Mouse (Mus musculus) spleen, adult 18-20 months (tissue): ENCODE data around the gene Slc39a7.
"Not testable (repeated sequence)": the region's sequence is repeated elsewhere in the genome, so short reads cannot be mapped to it uniquely, and the experiment has no call there.

Source experiments
- DNase-seq, 2 experiments: peaks; one replicate each; pipeline ENCODE4 v3.0.0; 2022; ENCODE audit warnings: mixed read lengths in 2 of 2

The Slc39a7 gene

DNA sequence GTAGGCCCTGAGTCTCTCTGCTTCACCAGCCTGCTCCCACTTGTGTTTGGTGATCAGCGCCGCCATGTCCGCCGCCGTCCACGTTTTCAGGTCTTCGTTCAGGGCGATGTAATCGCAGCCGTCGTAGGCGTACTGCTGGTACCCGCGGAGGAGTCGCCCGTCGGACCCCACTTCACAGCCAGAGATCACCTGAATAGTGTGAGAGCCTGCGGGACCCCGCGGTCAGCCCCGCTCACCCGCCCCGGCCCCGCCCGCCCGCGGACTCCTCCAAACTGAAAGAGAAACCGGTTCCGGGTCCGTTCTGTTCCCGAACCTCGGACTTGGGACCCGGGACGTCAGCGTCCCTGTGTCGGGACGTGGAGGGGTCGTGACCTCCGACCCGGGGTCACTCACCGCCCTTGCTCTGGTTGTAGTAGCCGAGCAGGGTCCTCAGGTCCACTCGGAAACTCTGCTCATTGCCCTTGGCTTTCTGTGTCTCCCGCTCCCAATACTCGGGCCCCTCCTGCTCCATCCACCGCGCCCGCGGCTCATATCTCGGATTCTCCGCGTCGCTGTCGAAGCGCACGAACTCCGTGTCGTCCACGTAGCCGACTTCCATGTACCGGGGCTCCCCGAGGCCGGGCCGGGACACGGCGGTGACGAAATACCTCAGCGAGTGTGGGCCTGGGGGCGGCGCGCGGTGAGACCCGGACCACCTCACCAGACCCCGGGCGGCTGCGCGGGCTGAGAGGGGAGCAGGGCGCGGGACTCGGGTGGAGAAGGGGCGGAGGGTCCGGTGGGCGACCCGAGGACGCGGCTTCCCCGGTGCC is 31.9 kb downstream of the Slc39a7 start:
- peak; percentile 18 to 37 for DNase-seq

DNA sequence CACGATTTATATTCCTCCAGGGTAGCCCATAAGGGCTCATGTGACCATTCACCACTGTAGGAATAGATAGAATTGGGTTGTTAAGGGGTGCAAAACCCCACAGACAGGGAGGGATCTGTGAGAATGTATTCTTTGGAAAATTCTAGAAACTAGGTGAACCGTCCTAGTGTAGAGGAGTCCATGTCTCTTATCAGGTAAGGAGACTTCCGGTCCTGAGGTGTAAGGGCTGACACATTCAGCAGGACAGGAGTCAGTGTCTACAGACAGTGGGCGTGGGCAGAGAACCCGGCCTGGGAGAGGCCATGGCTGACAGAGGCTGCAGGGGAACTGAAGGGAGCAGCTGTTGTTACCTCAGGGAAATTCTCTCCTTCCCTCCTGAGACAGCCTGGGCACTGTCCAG is 32.8 kb downstream of the Slc39a7 start:
- DNase-seq, result peak; percentile 19 to 22

DNA sequence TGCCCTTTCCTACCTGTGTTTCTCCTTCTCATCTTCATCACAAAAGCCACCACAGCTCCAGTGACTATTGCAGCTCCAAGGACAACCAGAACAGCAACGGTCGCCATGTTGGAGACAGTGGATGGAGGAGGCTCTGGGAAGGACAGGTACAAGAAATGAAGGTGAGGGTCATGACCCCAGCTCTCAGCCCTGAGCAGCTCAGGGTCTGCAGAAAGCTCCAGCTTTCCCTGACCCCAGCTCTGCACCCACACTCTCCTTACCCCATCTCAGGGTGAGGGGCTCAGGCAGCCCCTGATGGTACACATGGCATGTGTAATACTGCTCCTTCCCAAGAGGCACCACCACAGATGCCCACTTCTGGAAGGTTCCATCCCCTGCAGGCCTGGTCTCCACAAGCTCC is 34.5 kb downstream of the Slc39a7 start:
- DNase-seq, result not testable (repeated sequence)

DNA sequence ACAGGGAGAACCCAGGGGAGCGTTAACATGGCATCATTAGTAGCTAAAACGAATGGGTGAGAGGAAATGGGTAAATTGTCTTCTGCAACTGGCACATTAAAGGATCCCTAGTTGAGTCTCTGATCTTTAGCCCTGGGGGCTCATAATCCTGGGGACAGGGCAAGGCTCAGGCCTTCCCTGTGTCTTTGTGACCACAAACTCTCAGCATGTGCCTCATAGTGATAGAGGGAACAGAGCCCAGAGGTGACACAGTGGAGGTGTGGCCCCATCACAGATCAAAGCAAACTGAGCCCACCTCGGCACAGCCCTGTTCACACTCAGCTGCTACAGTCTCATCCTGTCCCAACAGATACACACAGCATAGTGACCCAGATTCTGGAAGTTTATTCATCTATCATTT is 35.8 kb downstream of the Slc39a7 start:
- no peak for DNase-seq

DNA sequence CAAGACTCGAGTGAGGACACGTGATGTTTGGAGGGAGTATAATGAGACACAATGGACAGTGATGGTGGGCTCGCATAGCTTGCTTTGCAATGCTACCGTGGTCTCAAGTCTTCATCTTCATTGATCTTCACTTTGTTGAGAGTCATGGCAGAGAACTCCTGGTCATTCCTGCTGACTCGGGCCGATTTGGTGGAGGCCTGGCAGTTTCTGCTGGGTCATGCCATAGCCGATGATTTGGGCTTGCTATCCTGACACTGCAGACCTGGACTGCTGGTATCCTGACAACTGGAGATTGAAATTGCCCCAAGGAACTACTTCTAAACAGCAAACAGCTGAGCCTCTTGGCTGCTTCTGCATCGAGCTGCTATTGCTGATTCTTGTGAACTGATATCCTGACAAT is 36.5 kb downstream of the Slc39a7 start:
- no peak for DNase-seq

DNA sequence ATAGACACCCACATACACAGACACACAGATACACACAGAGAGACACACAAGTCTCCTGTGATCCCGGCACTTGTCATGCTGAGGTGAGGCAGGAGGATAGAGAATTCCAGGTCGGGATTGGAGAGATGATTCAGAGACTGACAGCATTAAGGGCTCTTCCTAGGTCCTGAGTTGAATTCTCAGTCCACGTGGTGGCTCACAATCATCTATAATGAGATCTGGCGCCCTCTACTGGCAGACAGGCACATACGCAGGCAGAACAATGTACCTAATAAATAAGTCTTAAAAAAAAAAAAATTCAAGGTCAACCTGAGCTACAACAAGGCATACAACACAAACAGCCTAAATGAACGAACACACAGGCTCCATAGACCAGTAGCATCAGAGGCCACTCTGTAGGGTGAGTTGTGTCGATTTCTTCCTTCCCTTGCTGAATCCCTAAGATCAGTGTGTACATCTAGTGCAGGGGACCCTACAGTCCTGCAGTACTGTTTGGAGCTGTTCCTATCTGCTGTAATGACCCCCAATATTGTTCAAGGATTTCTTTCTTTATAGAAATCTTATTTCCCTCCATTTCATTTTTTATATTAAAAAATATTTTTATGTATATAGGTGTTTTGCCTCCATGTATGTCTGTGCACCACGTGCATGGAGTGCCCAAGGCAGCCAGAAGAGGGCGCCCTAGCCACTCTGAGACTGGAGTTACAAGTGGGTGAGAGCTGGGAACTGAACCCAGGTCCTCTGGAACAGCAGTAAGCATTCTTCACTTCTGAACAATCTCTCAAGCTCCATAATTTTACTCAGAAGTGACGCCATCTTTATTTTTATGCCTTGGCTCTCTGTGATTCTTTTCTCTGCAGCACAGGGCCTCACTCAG is 39.5 kb downstream of the Slc39a7 start:
- DNase-seq, result peak in 1 of 2 experiments; percentile 67

DNA sequence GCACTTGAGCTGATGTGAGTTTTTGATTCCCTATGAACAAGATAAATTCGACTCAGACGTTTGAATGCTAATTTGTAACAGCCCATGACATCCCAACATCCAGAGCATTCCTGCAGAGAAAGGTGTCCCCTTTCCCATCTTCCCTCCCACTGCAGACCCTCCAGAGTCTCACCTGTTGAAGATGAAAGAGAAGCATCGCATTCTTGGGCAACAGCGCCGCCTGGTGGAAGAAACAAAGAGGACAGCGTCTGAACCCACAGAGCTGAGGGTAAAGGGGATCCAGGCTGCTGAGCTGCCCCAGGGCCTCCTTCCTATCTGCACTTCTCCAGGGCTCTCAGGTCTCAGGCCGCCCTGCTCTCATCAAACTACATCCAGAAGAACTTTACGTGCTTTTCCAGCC is 49.3 kb downstream of the Slc39a7 start:
- peak; percentile 57 to 76 for DNase-seq

DNA sequence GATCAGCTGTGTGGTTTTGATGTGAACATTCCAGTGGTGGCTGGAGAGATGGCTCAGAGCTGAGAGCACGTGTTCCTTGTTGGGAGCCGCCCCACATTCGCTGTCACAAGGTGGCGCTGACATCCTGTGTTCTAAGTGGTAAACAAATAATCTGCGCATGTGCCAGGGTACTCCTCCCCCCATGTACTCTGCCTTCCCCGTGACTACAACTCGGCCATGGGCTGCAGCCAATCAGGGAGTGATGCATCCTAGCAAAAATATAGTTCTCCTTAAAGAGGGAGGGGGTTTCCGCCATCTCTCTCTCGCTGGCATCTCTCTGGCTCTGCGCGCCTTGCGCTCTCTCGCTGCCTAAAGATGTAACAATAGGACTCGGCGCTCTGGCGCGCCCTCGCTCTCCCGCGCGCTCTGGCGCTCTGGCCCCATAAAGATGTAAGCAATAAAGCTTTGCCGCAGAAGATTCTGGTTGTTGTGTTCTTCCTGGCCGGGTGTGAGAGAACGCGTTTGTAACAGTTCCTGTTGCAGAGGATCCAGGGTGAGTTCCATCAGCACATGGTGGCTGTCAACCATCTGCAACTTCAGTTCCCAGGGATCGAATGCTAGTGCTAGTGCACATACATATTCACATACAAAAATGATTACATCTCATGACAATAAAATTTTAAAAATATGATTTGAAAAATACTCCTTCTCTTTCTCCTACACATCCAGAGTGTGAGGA is 50.1 kb downstream of the Slc39a7 start:
- peak; percentile 79 for DNase-seq

DNA sequence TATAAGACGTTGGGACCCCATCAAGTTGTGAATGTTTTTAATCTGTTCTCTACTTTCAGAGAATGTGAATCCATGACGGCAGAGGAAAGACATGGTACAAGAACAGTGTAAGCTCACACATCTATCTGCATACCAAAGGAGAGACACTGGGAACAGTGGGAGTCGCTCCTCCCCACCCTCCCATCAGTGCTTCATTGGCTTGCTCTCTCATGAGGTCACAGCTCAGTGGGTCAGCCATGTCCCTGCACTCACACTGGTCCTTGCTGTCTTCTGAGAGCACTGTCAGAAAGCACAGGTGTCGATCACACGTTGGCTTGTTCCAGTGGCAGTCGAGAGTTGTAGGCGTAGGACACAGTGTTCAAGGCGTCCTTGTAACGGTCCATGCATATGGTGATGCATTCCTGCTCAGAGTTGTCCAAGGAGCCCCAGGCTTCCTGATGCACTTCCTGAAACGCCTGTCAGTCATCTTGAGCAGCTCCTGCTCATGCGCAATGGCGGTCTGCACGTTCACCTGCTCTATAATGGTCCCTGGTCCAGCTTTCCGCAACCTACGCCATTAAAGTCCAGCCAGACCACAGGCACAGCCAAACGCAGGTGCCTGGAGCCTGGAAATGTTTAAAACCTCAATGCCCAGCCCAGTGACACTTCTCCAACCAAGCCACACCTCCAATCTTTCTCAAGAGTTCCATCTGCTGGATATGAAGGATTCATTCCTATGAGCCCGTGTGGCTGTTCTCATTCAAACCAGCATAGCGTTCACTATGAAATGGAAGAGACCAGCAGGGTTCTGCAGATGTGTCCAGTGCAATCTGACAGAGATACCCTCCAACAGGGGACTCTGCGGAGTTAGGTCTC is 51.1 kb downstream of the Slc39a7 start:
- no peak for DNase-seq

DNA sequence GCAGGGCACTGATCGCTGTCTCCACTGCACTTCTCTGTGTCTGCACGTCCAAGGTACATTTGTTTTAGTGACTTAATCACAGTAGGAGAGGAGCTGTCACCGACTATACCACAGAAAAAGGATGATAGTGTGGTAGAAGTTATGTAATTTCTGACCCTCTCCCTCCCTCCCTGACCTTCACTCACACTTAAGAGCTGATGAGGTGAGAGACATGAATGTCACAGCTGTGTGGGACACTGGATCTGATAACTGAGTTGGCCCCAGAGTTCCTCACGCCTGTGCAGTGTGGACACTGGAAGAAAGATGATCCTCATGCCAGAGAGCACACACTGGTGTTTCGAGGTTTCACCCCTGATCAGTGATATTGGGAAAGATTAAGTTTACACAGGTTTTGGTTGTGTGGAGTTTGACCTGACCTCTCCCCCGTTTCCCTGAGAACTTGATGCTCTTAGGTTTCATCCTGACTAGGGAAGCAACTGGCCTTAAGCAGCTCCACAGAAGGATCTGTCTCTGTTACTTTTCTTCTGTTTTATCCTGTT is 51.9 kb downstream of the Slc39a7 start:
- DNase-seq, result no peak

DNA sequence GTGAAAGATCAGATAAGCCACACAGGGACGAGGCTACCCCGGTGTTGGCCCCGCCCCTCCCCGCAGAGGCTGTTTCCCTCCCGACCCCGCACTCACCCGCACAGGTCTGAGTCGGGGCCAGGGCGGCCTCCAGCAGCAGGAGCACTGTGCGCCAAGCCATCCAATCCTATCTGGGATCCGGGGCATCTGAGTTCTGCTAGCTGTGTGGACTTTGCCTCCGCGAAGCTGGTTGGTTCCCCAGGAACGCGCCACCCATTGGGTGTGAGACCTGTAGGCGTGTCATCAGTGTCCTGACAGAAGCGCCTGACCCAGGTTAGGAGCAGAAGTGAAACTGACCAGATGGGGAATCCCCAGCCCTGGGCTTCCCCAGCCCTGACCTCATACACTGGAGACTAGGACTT is 52.9 kb downstream of the Slc39a7 start:
- DNase-seq, result peak; percentile 79 to 83
